Comparison of ENCODE assay signal across 27 mouse cellular contexts in genomic region chr4:130169411-130169971, GRCm38 (mm10). TPM values are rescaled to one million over a fixed set of nuclear protein-coding genes. Genes with fewer than 3 reads are reported as not detected.
A peak's percentile ranks its signal among the peaks of the same experiment; 100 is the strongest.
DNase-seq lines count a peak whose midpoint lies in the region; ATAC-seq lines count a peak whose summit lies in the region.
"Had no signal": no experiment of that assay in that cellular context is flagged by ENCODE, and none has a peak within 500 bp of the region (broad histone marks: within the 10 kb centered on the region; RNA-seq: fewer than 3 reads in every experiment).

No protein-coding gene starts in this region.

- no peak for ATAC-seq in heart, embryonic 11.5 days (replicated peaks; ENCODE audit: insufficient number of reproducible peaks, low FRiP score, low TSS enrichment)
- no peak for ATAC-seq in kidney, embryonic 14.5 days (ENCODE audit: low FRiP score, low TSS enrichment)
- no peak for ATAC-seq in stomach, embryonic 15.5 days (ENCODE audit: insufficient read depth, low FRiP score, low read depth)
- ATAC-seq in erythroid progenitor cell, adult 5-6 weeks (replicated peaks; ENCODE audit: low FRiP score, poor library complexity, severe bottlenecking): no peak
- ATAC-seq: activated CD4-positive, CD25-positive, alpha-beta regulatory T cell, adult 4 months; hindbrain, postnatal 0 days; Patski had no signal

- H3K36me3 ChIP-seq in heart, embryonic 11.5 days (ENCODE audit: control insufficient read depth, insufficient read depth, low read length): no peaks in the 10 kb centered on the region
- no peaks in the 10 kb centered on the region for H3K36me3 ChIP-seq in kidney, embryonic 14.5 days (ENCODE audit: control insufficient read depth, insufficient read depth, low read length)
- H3K36me3 ChIP-seq in stomach, embryonic 15.5 days: no peaks in the 10 kb centered on the region
- H3K36me3 ChIP-seq: embryonic facial prominence, embryonic 15.5 days; limb, embryonic 12.5 days; midbrain, embryonic 12.5 days; neural tube, embryonic 13.5 days had no signal

- no peak overlapping the region for H3K9ac ChIP-seq in heart, embryonic 11.5 days (ENCODE audit: low read depth, low read length)
- H3K9ac ChIP-seq in kidney, embryonic 14.5 days (ENCODE audit: low read depth, low read length): no peak overlapping the region
- no peak overlapping the region for H3K9ac ChIP-seq in stomach, embryonic 15.5 days
- H3K9ac ChIP-seq: embryonic facial prominence, embryonic 15.5 days; limb, embryonic 12.5 days; liver, embryonic 13.5 days; lung, embryonic 15.5 days; midbrain, embryonic 12.5 days; neural tube, embryonic 13.5 days had no signal

- 81% methylated on average over 16 of the region's 16 CpGs for WGBS in heart, embryonic 11.5 days (ENCODE audit: insufficient replicate concordance)
- whole genome bisulfite sequencing in kidney, embryonic 14.5 days: 66% methylated on average over 16 of the region's 16 CpGs
- WGBS in stomach, embryonic 15.5 days: 78% methylated on average over 16 of the region's 16 CpGs

- no peak overlapping the region for H3K4me2 ChIP-seq in heart, embryonic 11.5 days
- H3K4me2 ChIP-seq in kidney, embryonic 14.5 days (replicated peaks; ENCODE audit: low read depth, low read length): no peak overlapping the region
- no peak overlapping the region for H3K4me2 ChIP-seq in stomach, embryonic 15.5 days
- H3K4me2 ChIP-seq: embryonic facial prominence, embryonic 15.5 days; limb, embryonic 12.5 days; liver, embryonic 13.5 days; midbrain, embryonic 12.5 days; neural tube, embryonic 13.5 days had no signal

- DNase-seq in heart, adult 11 months: peak; percentile 92
- DNase-seq in kidney, adult 11 months: peak; percentile 80
- DNase-seq in kidney, adult 9 months: peak; percentile 84
- no peak for DNase-seq in layer of hippocampus, adult 11-12 months (ENCODE audit: low spot score)
- DNase-seq: cerebellum, adult 8-10 months; gastrocnemius, postnatal 36 days; liver, embryonic 13.5 days; right cerebral cortex, postnatal 14 days had no signal

- no peaks in the 10 kb centered on the region for H3K9me3 ChIP-seq in heart, embryonic 11.5 days (replicated peaks; ENCODE audit: control insufficient read depth, low read length)
- H3K9me3 ChIP-seq in kidney, embryonic 14.5 days (ENCODE audit: control insufficient read depth, low read length): no peaks in the 10 kb centered on the region
- H3K9me3 ChIP-seq in stomach, embryonic 15.5 days: no peaks in the 10 kb centered on the region
- H3K9me3 ChIP-seq: embryonic facial prominence, embryonic 15.5 days; limb, embryonic 12.5 days; liver, embryonic 13.5 days; lung, embryonic 15.5 days; midbrain, embryonic 12.5 days; neural tube, embryonic 13.5 days had no signal

- no peak overlapping the region for H3K4me3 ChIP-seq in heart, embryonic 11.5 days (ENCODE audit: low read depth, low read length)
- no peak overlapping the region for H3K4me3 ChIP-seq in kidney, embryonic 14.5 days (ENCODE audit: low read length)
- no peak overlapping the region for H3K4me3 ChIP-seq in stomach, embryonic 15.5 days (replicated peaks)
- H3K4me3 ChIP-seq: embryonic facial prominence, embryonic 15.5 days; limb, embryonic 12.5 days; liver, embryonic 13.5 days; lung, embryonic 15.5 days; midbrain, embryonic 12.5 days; neural tube, embryonic 13.5 days had no signal

- no peaks in the 10 kb centered on the region for H3K27me3 ChIP-seq in heart, embryonic 11.5 days (ENCODE audit: control insufficient read depth, insufficient read depth, low read length)
- H3K27me3 ChIP-seq in kidney, embryonic 14.5 days (ENCODE audit: control insufficient read depth, insufficient read depth, low read length): peaks cover 9% of the 10 kb centered on the region
- H3K27me3 ChIP-seq in stomach, embryonic 15.5 days (replicated peaks): 0 out of 2 replicates have a peak, but pooled peaks cover 5% of the 10 kb centered on the region
- H3K27me3 ChIP-seq: Patski had no signal

- H3K4me1 ChIP-seq in heart, embryonic 11.5 days (ENCODE audit: control insufficient read depth, insufficient read depth, low read length): peaks cover 69% of the 10 kb centered on the region
- peaks cover 41% of the 10 kb centered on the region for H3K4me1 ChIP-seq in kidney, embryonic 14.5 days (ENCODE audit: control insufficient read depth, insufficient read depth, low read length)
- H3K4me1 ChIP-seq in stomach, embryonic 15.5 days: peaks cover 56% of the 10 kb centered on the region

- no peak overlapping the region for H3K27ac ChIP-seq in heart, embryonic 11.5 days (ENCODE audit: low read depth, low read length)
- no peak overlapping the region for H3K27ac ChIP-seq in kidney, embryonic 14.5 days (ENCODE audit: low read depth, low read length)
- H3K27ac ChIP-seq in stomach, embryonic 15.5 days: peak overlapping the region; percentile 86; the same call in 1 of the 2 replicates
- H3K27ac ChIP-seq: hindbrain, postnatal 0 days; limb, embryonic 12.5 days; liver, embryonic 13.5 days; midbrain, embryonic 12.5 days; neural tube, embryonic 13.5 days had no signal

RNA-seq across cellular contexts. Expression of gene Tinagl1, which starts 5.4 kb away (rescaled TPM):
- polyA plus RNA-seq in heart, embryonic 11.5 days (2014; fragmentation: Nextera tagmentation; extraction: Ambion mirVana): 31.0 and 33.9 TPM in 2 replicates
- polyA plus RNA-seq in kidney, embryonic 14.5 days (2014; fragmentation: Nextera tagmentation; extraction: Ambion mirVana): 20.9 and 26.1 TPM in 2 replicates
- 63.1 and 64.4 TPM in 2 replicates for polyA plus RNA-seq in stomach, embryonic 15.5 days (2015; fragmentation: Nextera tagmentation; extraction: Ambion mirVana)
- 199 and 217 TPM in 2 replicates for total RNA-seq in erythroid progenitor cell, adult 5-6 weeks (2015; ENCODE audit: low replicate concordance)
- total RNA-seq in erythroid progenitor cell, adult 5-6 weeks (2017; ENCODE audit: low replicate concordance): 249 and 265 TPM in 2 replicates
- total RNA-seq: CH12.LX had no signal
- polyA plus RNA-seq: activated CD4-positive, CD25-positive, alpha-beta regulatory T cell, adult 4 months had no signal

RNA-seq across cellular contexts. Expression of gene Hcrtr1, which starts 30.3 kb away (rescaled TPM):
- polyA plus RNA-seq in heart, embryonic 11.5 days (2014; fragmentation: Nextera tagmentation; extraction: Ambion mirVana): 0.07 and 0.20 TPM in 2 replicates
- not detected in 2 replicates for polyA plus RNA-seq in kidney, embryonic 14.5 days (2014; fragmentation: Nextera tagmentation; extraction: Ambion mirVana)
- polyA plus RNA-seq in stomach, embryonic 15.5 days (2015; fragmentation: Nextera tagmentation; extraction: Ambion mirVana): 0.23 and 0.42 TPM in 2 replicates
- not detected in 2 replicates for total RNA-seq in erythroid progenitor cell, adult 5-6 weeks (2015; ENCODE audit: low replicate concordance)
- total RNA-seq in erythroid progenitor cell, adult 5-6 weeks (2017; ENCODE audit: low replicate concordance): not detected in 2 replicates
- total RNA-seq: CH12.LX; gastrocnemius, postnatal 36 days; hematopoietic stem cell, adult 5-6 weeks had no signal
- polyA plus RNA-seq: activated CD4-positive, CD25-positive, alpha-beta regulatory T cell, adult 4 months; embryonic facial prominence, embryonic 15.5 days; limb, embryonic 12.5 days had no signal

RNA-seq across cellular contexts. Expression of gene Gm853, which starts 52.7 kb away (rescaled TPM):
- not detected in 2 replicates for polyA plus RNA-seq in heart, embryonic 11.5 days (2014; fragmentation: Nextera tagmentation; extraction: Ambion mirVana)
- not detected in 2 replicates for polyA plus RNA-seq in kidney, embryonic 14.5 days (2014; fragmentation: Nextera tagmentation; extraction: Ambion mirVana)
- not detected in 2 replicates for polyA plus RNA-seq in stomach, embryonic 15.5 days (2015; fragmentation: Nextera tagmentation; extraction: Ambion mirVana)
- not detected in 2 replicates for total RNA-seq in erythroid progenitor cell, adult 5-6 weeks (2015; ENCODE audit: low replicate concordance)
- total RNA-seq in erythroid progenitor cell, adult 5-6 weeks (2017; ENCODE audit: low replicate concordance): not detected in 2 replicates
- total RNA-seq: adrenal gland, postnatal 36 days; CH12.LX; gastrocnemius, postnatal 36 days; hematopoietic stem cell, adult 5-6 weeks; layer of hippocampus, adult 18-20 months; left cerebral cortex, adult 18-20 months had no signal
- polyA plus RNA-seq: activated CD4-positive, CD25-positive, alpha-beta regulatory T cell, adult 4 months; embryonic facial prominence, embryonic 15.5 days; forebrain, embryonic 11.5 days; frontal cortex, adult 2 months; limb, embryonic 12.5 days; liver, embryonic 13.5 days; lung, embryonic 15.5 days; midbrain, embryonic 12.5 days; neural tube, embryonic 13.5 days had no signal
